Mouse (Mus musculus): ENCODE measurements around the gene Rbm18.
"Not testable (repeated sequence)": the region's sequence is repeated elsewhere in the genome, so short reads cannot be mapped to it uniquely, and the experiment has no call there.

Gene Rbm18

GRCm38 (mm10) chr2:36136300-36136941 is at the start of gene Rbm18, which contains the start of gene Mrrf:
Rbm18 (minus strand) TSS chr2:36136773.
Mrrf (plus strand) TSS chr2:36136389.
- peak; percentile 95 for DNase-seq (ENCODE audit: low spot score)

GRCm38 (mm10) chr2:36184876-36185275 is 48.3 kb upstream of the Rbm18 start:
- DNase-seq (ENCODE audit: low spot score), result no peak

- DNase-seq (ENCODE audit: low spot score), result no peak
These were observed 47.6 kb upstream of the Rbm18 start for GRCm38 (mm10) chr2:36184192-36184591.

GRCm38 (mm10) chr2:36183278-36183677 is 46.7 kb upstream of the Rbm18 start:
- DNase-seq (ENCODE audit: low spot score), result no peak

- DNase-seq (ENCODE audit: low spot score), result not testable (repeated sequence)
These were observed 45.2 kb upstream of the Rbm18 start for GRCm38 (mm10) chr2:36181587-36182368.

- no peak for DNase-seq (ENCODE audit: low spot score)
These were observed 42.9 kb upstream of the Rbm18 start for GRCm38 (mm10) chr2:36179487-36179886.

- no peak for DNase-seq (ENCODE audit: low spot score)
These were observed 36.0 kb upstream of the Rbm18 start for GRCm38 (mm10) chr2:36172574-36172973.

GRCm38 (mm10) chr2:36172136-36172535 is 35.6 kb upstream of the Rbm18 start:
- DNase-seq (ENCODE audit: low spot score), result no peak

GRCm38 (mm10) chr2:36169176-36169575 is 32.6 kb upstream of the Rbm18 start:
- no peak for DNase-seq (ENCODE audit: low spot score)

- no peak for DNase-seq (ENCODE audit: low spot score)
These were observed 31.5 kb upstream of the Rbm18 start for GRCm38 (mm10) chr2:36167990-36168618.

GRCm38 (mm10) chr2:36159336-36159735 is 22.8 kb upstream of the Rbm18 start:
- DNase-seq (ENCODE audit: low spot score), result no peak

- no peak for DNase-seq (ENCODE audit: low spot score)
These were observed 20.9 kb upstream of the Rbm18 start for GRCm38 (mm10) chr2:36157461-36157860.

- DNase-seq (ENCODE audit: low spot score), result not testable (repeated sequence)
These were observed 15.8 kb upstream of the Rbm18 start for GRCm38 (mm10) chr2:36152401-36152800.

- DNase-seq (ENCODE audit: low spot score), result no peak
These were observed 12.3 kb upstream of the Rbm18 start for GRCm38 (mm10) chr2:36148876-36149365.

GRCm38 (mm10) chr2:36139096-36139495 is 2.5 kb upstream of the Rbm18 start:
- DNase-seq (ENCODE audit: low spot score), result no peak

GRCm38 (mm10) chr2:36135887-36136286 is 686 bp downstream of the Rbm18 start:
- DNase-seq (ENCODE audit: low spot score), result no peak

- no peak for DNase-seq (ENCODE audit: low spot score)
These were observed 7.5 kb downstream of the Rbm18 start for GRCm38 (mm10) chr2:36129051-36129450.

GRCm38 (mm10) chr2:36127973-36128372 is 8.6 kb downstream of the Rbm18 start:
- no peak for DNase-seq (ENCODE audit: low spot score)

GRCm38 (mm10) chr2:36126795-36127429 is 9.7 kb downstream of the Rbm18 start:
- no peak for DNase-seq (ENCODE audit: low spot score)

GRCm38 (mm10) chr2:36112632-36113031 is 23.9 kb downstream of the Rbm18 start:
- no peak for DNase-seq (ENCODE audit: low spot score)

GRCm38 (mm10) chr2:36108615-36109014 is 28.0 kb downstream of the Rbm18 start:
- DNase-seq (ENCODE audit: low spot score), result no peak

All from testis, postnatal 10 days (tissue).